Mouse (Mus musculus): ENCODE data around the gene Slc35e4.
"Not testable (repeated sequence)": the region's sequence is repeated elsewhere in the genome, so short reads cannot be mapped to it uniquely, and the experiment has no call there.

Slc35e4 gene

GRCm38 (mm10) chr11:3914109-3914840 is at the start of gene Slc35e4:
Gene Slc35e4 (minus strand): TSS chr11:3914664.
- peak; percentile 96 for DNase-seq

GRCm38 (mm10) chr11:3963610-3964415 is 49.3 kb upstream of the Slc35e4 start, which contains the start of gene Pes1:
Gene Pes1 (plus strand): TSS chr11:3963975.
- peak; percentile 73 for DNase-seq

- DNase-seq, result peak; percentile 21
Observed at GRCm38 (mm10) chr11:3963155-3963554, 48.7 kb upstream of the Slc35e4 start.

- DNase-seq, result no peak
Observed at GRCm38 (mm10) chr11:3961761-3962160, 47.3 kb upstream of the Slc35e4 start.

GRCm38 (mm10) chr11:3960901-3961300 is 46.4 kb upstream of the Slc35e4 start:
- DNase-seq, result no peak

- DNase-seq, result not testable (repeated sequence)
Observed at GRCm38 (mm10) chr11:3955371-3955770, 40.9 kb upstream of the Slc35e4 start.

- DNase-seq, result not testable (repeated sequence)
Observed at GRCm38 (mm10) chr11:3954876-3955275, 40.4 kb upstream of the Slc35e4 start.

GRCm38 (mm10) chr11:3946386-3946785 is 31.9 kb upstream of the Slc35e4 start:
- DNase-seq, result no peak

GRCm38 (mm10) chr11:3941371-3941770 is 26.9 kb upstream of the Slc35e4 start:
- no peak for DNase-seq

- no peak for DNase-seq
Observed at GRCm38 (mm10) chr11:3937321-3937874, 22.9 kb upstream of the Slc35e4 start.

- DNase-seq, result no peak
Observed at GRCm38 (mm10) chr11:3936318-3936717, 21.9 kb upstream of the Slc35e4 start.

GRCm38 (mm10) chr11:3935135-3935534 is 20.7 kb upstream of the Slc35e4 start:
- no peak for DNase-seq

- no peak for DNase-seq
Observed at GRCm38 (mm10) chr11:3933756-3934285, 19.4 kb upstream of the Slc35e4 start.

- peak; percentile 62 for DNase-seq
Observed at GRCm38 (mm10) chr11:3931511-3932211, 17.2 kb upstream of the Slc35e4 start, which contains the start of gene Tcn2. Gene Tcn2 (minus strand): TSS chr11:3932159.

GRCm38 (mm10) chr11:3930931-3931330 is 16.5 kb upstream of the Slc35e4 start:
- no peak for DNase-seq

GRCm38 (mm10) chr11:3930019-3930418 is 15.6 kb upstream of the Slc35e4 start:
- no peak for DNase-seq

GRCm38 (mm10) chr11:3925916-3926315 is 11.5 kb upstream of the Slc35e4 start:
- no peak for DNase-seq

GRCm38 (mm10) chr11:3922731-3923130 is 8.3 kb upstream of the Slc35e4 start:
- no peak for DNase-seq

GRCm38 (mm10) chr11:3922115-3922514 is 7.7 kb upstream of the Slc35e4 start:
- no peak for DNase-seq

GRCm38 (mm10) chr11:3921281-3921850 is 6.9 kb upstream of the Slc35e4 start:
- peak; percentile 56 for DNase-seq

GRCm38 (mm10) chr11:3920476-3920875 is 6.0 kb upstream of the Slc35e4 start:
- DNase-seq, result no peak

- DNase-seq, result no peak
Observed at GRCm38 (mm10) chr11:3918738-3919137, 4.3 kb upstream of the Slc35e4 start.
